Mouse (Mus musculus) liver, embryonic 14.5 days (tissue): Measurements from ENCODE around the gene Larp1b. TPM values are rescaled to one million over a fixed set of nuclear protein-coding genes. Genes with fewer than 3 reads are reported as not detected.

Experiments
- ATAC-seq: fragments of 200-750 bp; cut with Nextera tagmentation; 2 replicates; pipeline ENCODE4 v1.8.0; 2017; ENCODE audit warnings: moderate number of reproducible peaks, mild to moderate bottlenecking, moderate library complexity; ENCODE audit not compliant: insufficient read depth
- DNase-seq, 3 experiments: peaks; one replicate each; pipeline ENCODE4 v3.0.0-alpha.2; 2012 to 2013; ENCODE audit warnings: low read depth in 3 of 3, low spot score in 3 of 3
- H3K27ac ChIP-seq: fragments of 300-500 bp; sonication (generic); 2 replicates; pipeline ENCODE4 v1.5.1; 2014; ENCODE audit warnings: moderate library complexity, mild to moderate bottlenecking, control low read depth, inconsistent platforms
- H3K27me3 ChIP-seq: fragments of 300-500 bp; sonication (generic); 2 replicates; pipeline ENCODE4 v1.6.1; 2014; ENCODE audit warnings: mild to moderate bottlenecking, low read length, moderate library complexity; ENCODE audit not compliant: control insufficient read depth, insufficient read depth
- H3K36me3 ChIP-seq: fragments of 300-500 bp; sonication (generic); replicated peaks from 2 replicates; pipeline ENCODE4 v1.6.1; 2014; ENCODE audit warnings: low read depth; ENCODE audit not compliant: control insufficient read depth, insufficient read depth
- H3K4me1 ChIP-seq, 2 experiments: fragments of 200-500 bp in 1 of 2; fragments of 300-500 bp in 1 of 2; sonication (generic) in 1 of 2; replicated peaks; 2 replicates each; pipeline ENCODE4 v1.6.1; 2012 to 2014; ENCODE audit warnings: antibody characterized with exemption in 1 of 2, inconsistent platforms in 1 of 2, low read length in 1 of 2; ENCODE audit not compliant: control insufficient read depth in 2 of 2, insufficient read depth in 2 of 2
- H3K4me2 ChIP-seq: fragments of 300-500 bp; sonication (generic); 2 replicates; pipeline ENCODE4 v1.6.1; 2014; ENCODE audit warnings: low read depth, mild to moderate bottlenecking, control low read depth, moderate library complexity
- H3K4me3 ChIP-seq, 2 experiments: fragments of 200-500 bp in 1 of 2; fragments of 300-500 bp in 1 of 2; sonication (generic) in 1 of 2; 2 replicates each; pipeline ENCODE4 v1.5.1; 2012 to 2014; ENCODE audit warnings: low read depth in 2 of 2, low read length in 2 of 2, mild to moderate bottlenecking in 2 of 2, control low read depth in 1 of 2, inconsistent platforms in 1 of 2, moderate library complexity in 1 of 2; ENCODE audit not compliant: insufficient read depth in 1 of 2
- H3K9ac ChIP-seq: fragments of 300-500 bp; sonication (generic); replicated peaks from 2 replicates; pipeline ENCODE4 v1.6.1; 2014; ENCODE audit warnings: mild to moderate bottlenecking, control low read depth, moderate library complexity
- H3K9me3 ChIP-seq: fragments of 300-500 bp; sonication (generic); 2 replicates; pipeline ENCODE4 v1.6.1; 2016; ENCODE audit warnings: low read length, mixed read lengths; ENCODE audit not compliant: control insufficient read depth
- CTCF ChIP-seq: IDR thresholded peaks from 2 replicates; pipeline ENCODE4 v1.5.1; 2016; ENCODE audit warnings: antibody characterized with exemption, low read depth, control low read depth
- EP300 ChIP-seq: IDR thresholded peaks from 2 replicates; pipeline ENCODE4 v1.6.1; 2016; ENCODE audit warnings: antibody characterized with exemption, low read depth
- WGBS: fragments of 180-500 bp; shearing (Covaris S2); extraction: QIAGEN DNeasy Blood & Tissue Kit; methylation state at CpG from one replicate; pipeline ENCODE4 v1.1.7; 2014; ENCODE audit not compliant: insufficient replicate concordance; 5-methylcytosine and 5-hydroxymethylcytosine counted together
- polyA plus RNA-seq, 2 experiments: library from polyadenylated mRNA; depleted of rRNA in 1 of 2; stranded (reverse) in 1 of 2; unstranded in 1 of 2; fragments of >200 nt; fragmentation: Nextera tagmentation in 1 of 2; extraction: Ambion mirVana in 1 of 2; gene quantifications; 2 replicates each; pipeline versions ENCODE4 v1.2.1 to v1.2.3; 2012 to 2014

The Larp1b gene
- polyA plus RNA-seq, 2 experiments: 7.5 to 9.0 TPM

- Histone ChIP-seq H3K36me3 (no peaks in the 10 kb centered on the region), H3K4me2 (no peak overlapping the region), H3K9me3 (no peaks in the 10 kb centered on the region), H3K4me3 (no peak overlapping the region), H3K27me3 (no peaks in the 10 kb centered on the region), H3K27ac (no peak overlapping the region), H3K4me1 (no peaks in the 10 kb centered on the region; a peak in 1 of 4 replicates), H3K9ac (no peak overlapping the region)
- ATAC-seq (no peak), DNase-seq (no peak)
- TF ChIP-seq EP300 (no peak), CTCF (no peak)
These were observed 9.2 kb downstream of the Larp1b start for GRCm38 (mm10) chr3:40958831-40959230.

- H3K9me3 ChIP-seq: no peaks in the 10 kb centered on the region
- no peak overlapping the region for H3K4me3 ChIP-seq
- TF ChIP-seq CTCF (no peak), EP300 (no peak)
- 0 out of 4 replicates have a peak, but pooled peaks cover 0 to 2% of the 10 kb centered on the region in 2 experiments for H3K4me1 ChIP-seq
- no peaks in the 10 kb centered on the region for H3K36me3 ChIP-seq
- no peak overlapping the region for H3K4me2 ChIP-seq
- DNase-seq (no peak), ATAC-seq (no peak)
- H3K27me3 ChIP-seq: no peaks in the 10 kb centered on the region
- H3K9ac ChIP-seq: no peak overlapping the region
- no peak overlapping the region for H3K27ac ChIP-seq
These were observed 31.1 kb downstream of the Larp1b start for GRCm38 (mm10) chr3:40980758-40981157.

GRCm38 (mm10) chr3:40987539-40987938 lies 37.9 kb downstream of the Larp1b start:
- no peak for DNase-seq
- Histone ChIP-seq H3K9ac (no peak overlapping the region), H3K27ac (no peak overlapping the region), H3K27me3 (no peaks in the 10 kb centered on the region), H3K4me3 (no peak overlapping the region), H3K9me3 (no peaks in the 10 kb centered on the region), H3K4me1 (no peaks in the 10 kb centered on the region), H3K4me2 (no peak overlapping the region), H3K36me3 (no peaks in the 10 kb centered on the region)
- WGBS: 46% methylated on average over 5 of the region's 5 CpGs
- TF ChIP-seq EP300 (no peak), CTCF (no peak)
- no peak for ATAC-seq

- Histone ChIP-seq H3K4me2 (no peak overlapping the region), H3K27ac (no peak overlapping the region), H3K9ac (no peak overlapping the region), H3K9me3 (no peaks in the 10 kb centered on the region), H3K4me1 (no peaks in the 10 kb centered on the region), H3K4me3 (no peak overlapping the region), H3K27me3 (no peaks in the 10 kb centered on the region), H3K36me3 (no peaks in the 10 kb centered on the region)
- DNase-seq (no peak), ATAC-seq (no peak)
- no peak for TF ChIP-seq EP300
- peak; percentile 38; the same call in 1 of the 2 replicates for TF ChIP-seq CTCF
- WGBS: 65% methylated on average over 2 of the region's 2 CpGs
These were observed 39.1 kb downstream of the Larp1b start for GRCm38 (mm10) chr3:40988722-40989121.

- Histone ChIP-seq H3K4me3 (no peak overlapping the region), H3K4me2 (no peak overlapping the region), H3K36me3 (no peaks in the 10 kb centered on the region), H3K27me3 (no peaks in the 10 kb centered on the region), H3K27ac (no peak overlapping the region), H3K9ac (no peak overlapping the region), H3K9me3 (no peaks in the 10 kb centered on the region), H3K4me1 (no peaks in the 10 kb centered on the region)
- TF ChIP-seq EP300: no peak
- no peak for TF ChIP-seq CTCF
- WGBS: 67% methylated on average over 3 of the region's 3 CpGs
- no peak for DNase-seq
- ATAC-seq: no peak
These were observed 41.9 kb downstream of the Larp1b start for GRCm38 (mm10) chr3:40991541-40991940.
